Comparison of ENCODE assay signal across 8 mouse cellular contexts in the genomic region with DNA sequence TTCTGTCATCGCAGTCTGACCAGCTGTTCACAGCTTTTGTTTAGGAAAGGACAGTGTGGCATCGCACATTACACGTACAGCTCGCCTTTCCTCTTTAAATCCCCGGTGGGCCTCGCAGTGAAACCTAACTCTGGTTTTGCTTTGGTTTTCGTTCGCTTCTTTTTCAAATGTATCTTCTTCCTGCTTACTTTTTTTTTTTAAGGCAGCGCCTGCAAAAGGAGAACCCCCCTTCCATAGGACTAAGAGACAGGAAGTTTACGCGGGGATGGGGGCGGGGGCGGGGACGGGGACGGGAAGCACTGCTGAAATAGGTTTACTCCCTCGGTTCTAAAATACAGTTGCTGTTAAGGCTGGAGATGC. TPM values are rescaled to one million over a fixed set of nuclear protein-coding genes. Genes with fewer than 3 reads are reported as not detected.
DNase-seq lines count a peak whose midpoint lies in the region; ATAC-seq and TF ChIP-seq lines count a peak whose summit lies in the region.

No protein-coding gene starts in this region.

- no peak for TF ChIP-seq CTCF in kidney, postnatal 0 days (IDR thresholded peaks at IDR 0.05; ENCODE audit: low read depth)

- peak; percentile 12 for DNase-seq in urinary bladder, postnatal 14 days (ENCODE audit: low spot score)
- no peak for DNase-seq in urinary bladder, postnatal 25 days (ENCODE audit: low spot score)
- DNase-seq in embryo, embryonic 10 days (ENCODE audit: low spot score), result peak; percentile 73
- peak; percentile 85 for DNase-seq in heart, embryonic 10.5 days (ENCODE audit: low spot score)
- DNase-seq in kidney, postnatal 0 days (ENCODE audit: low spot score), result peak; percentile 88
- peak; percentile 56 for DNase-seq in retina, embryonic 14.5 days (ENCODE audit: low spot score)
- DNase-seq in urinary bladder, adult 2 months (ENCODE audit: low spot score), result no peak

- peak overlapping the region; percentile 44 for H3K4me2 ChIP-seq in kidney, postnatal 0 days (ENCODE audit: low read length)
- peak overlapping the region; percentile 28 for H3K4me2 ChIP-seq in lung, embryonic 16.5 days (ENCODE audit: low read depth, low read length)

- WGBS in heart, embryonic 10.5 days, result 13% methylated on average over 16 of the region's 16 CpGs
- 14% methylated on average over 16 of the region's 16 CpGs for WGBS in kidney, postnatal 0 days
- WGBS in lung, embryonic 16.5 days, result 14% methylated on average over 16 of the region's 16 CpGs

- no peaks in the 10 kb centered on the region; the same call in 1 of the 2 replicates for H3K4me1 ChIP-seq in heart, embryonic 10.5 days
- no peaks in the 10 kb centered on the region for H3K4me1 ChIP-seq in kidney, postnatal 0 days (replicated peaks; ENCODE audit: insufficient read depth, low read length)
- no peaks in the 10 kb centered on the region for H3K4me1 ChIP-seq in lung, embryonic 16.5 days (replicated peaks; ENCODE audit: control insufficient read depth, insufficient read depth, low read length)

- H3K36me3 ChIP-seq in heart, embryonic 10.5 days, result no peaks in the 10 kb centered on the region
- H3K36me3 ChIP-seq in kidney, postnatal 0 days (ENCODE audit: insufficient read depth, low read length), result no peaks in the 10 kb centered on the region
- H3K36me3 ChIP-seq in lung, embryonic 16.5 days (ENCODE audit: control insufficient read depth, insufficient read depth, low read length), result no peaks in the 10 kb centered on the region

- H3K9me3 ChIP-seq in heart, embryonic 10.5 days, result peaks cover 2% of the 10 kb centered on the region; the same call in 1 of the 2 replicates
- H3K9me3 ChIP-seq in kidney, postnatal 0 days (replicated peaks; ENCODE audit: low read length), result no peaks in the 10 kb centered on the region
- H3K9me3 ChIP-seq in lung, embryonic 16.5 days (ENCODE audit: control insufficient read depth, low read length), result no peaks in the 10 kb centered on the region

- peak overlapping the region; percentile 78 for H3K27ac ChIP-seq in heart, embryonic 10.5 days
- peak overlapping the region; percentile 78 for H3K27ac ChIP-seq in kidney, postnatal 0 days
- peak overlapping the region; percentile 45 for H3K27ac ChIP-seq in lung, embryonic 16.5 days (ENCODE audit: low read length)

- H3K9ac ChIP-seq in kidney, postnatal 0 days (ENCODE audit: low read depth, low read length), result peak overlapping the region; percentile 0; the same call in 1 of the 2 replicates
- H3K9ac ChIP-seq in lung, embryonic 16.5 days (ENCODE audit: low read length), result peak overlapping the region; percentile 1; the same call in 1 of the 2 replicates

- no peaks in the 10 kb centered on the region for H3K27me3 ChIP-seq in heart, embryonic 10.5 days (ENCODE audit: insufficient read depth, poor library complexity, severe bottlenecking)
- H3K27me3 ChIP-seq in kidney, postnatal 0 days (ENCODE audit: insufficient read depth, low read length), result no peaks in the 10 kb centered on the region
- H3K27me3 ChIP-seq in lung, embryonic 16.5 days (ENCODE audit: control insufficient read depth, insufficient read depth, low read depth, low read length), result no peaks in the 10 kb centered on the region

- peak overlapping the region; percentile 49 for H3K4me3 ChIP-seq in heart, embryonic 10.5 days
- H3K4me3 ChIP-seq in kidney, postnatal 0 days (replicated peaks; ENCODE audit: low read depth, low read length), result peak overlapping the region; percentile 13
- H3K4me3 ChIP-seq in lung, embryonic 16.5 days (ENCODE audit: low read length), result peak overlapping the region; percentile 27

- peak; percentile 61 for ATAC-seq in kidney, postnatal 0 days (replicated peaks; ENCODE audit: low FRiP score, low read depth)
- ATAC-seq in lung, embryonic 16.5 days (ENCODE audit: low read depth), result peak; percentile 88

RNA-seq across cellular contexts. Expression of gene Abcg2, which starts 12.0 kb away (rescaled TPM):
- polyA plus RNA-seq in heart, embryonic 10.5 days (2016; fragmentation: Nextera tagmentation; extraction: Ambion mirVana), result 75.9 and 90.6 TPM in 2 replicates
- polyA plus RNA-seq in kidney, postnatal 0 days (2015; fragmentation: Nextera tagmentation; extraction: Ambion mirVana), result 136 and 154 TPM in 2 replicates
- 56.7 and 62.1 TPM in 2 replicates for polyA plus RNA-seq in lung, embryonic 16.5 days (2015; fragmentation: Nextera tagmentation; extraction: Ambion mirVana)
- 32.0 and 34.1 TPM in 2 replicates for polyA plus RNA-seq in urinary bladder, adult 2 months (2012; rRNA removed)

Comparison
In these comparisons a context has a peak if more than half of its experiments do, and no peak if none do; other contexts are left out.
1. DNase-seq: peak in urinary bladder, postnatal 14 days (single experiment), embryo, embryonic 10 days (single experiment), heart, embryonic 10.5 days (single experiment), kidney, postnatal 0 days (single experiment) and retina, embryonic 14.5 days (single experiment); none in urinary bladder, postnatal 25 days (single experiment) and urinary bladder, adult 2 months (single experiment).
2. Peak in every context shown above with its lines, with median percentiles within 50 percentile points of each other: H3K27ac ChIP-seq and H3K4me3 ChIP-seq.